Mouse (Mus musculus) cerebellum, adult 9-11 months (tissue): Measurements from ENCODE around the gene Gabrb2.

Source experiments
- DNase-seq: peaks from one replicate; pipeline ENCODE4 v3.0.0; 2022

Gabrb2 gene

DNA sequence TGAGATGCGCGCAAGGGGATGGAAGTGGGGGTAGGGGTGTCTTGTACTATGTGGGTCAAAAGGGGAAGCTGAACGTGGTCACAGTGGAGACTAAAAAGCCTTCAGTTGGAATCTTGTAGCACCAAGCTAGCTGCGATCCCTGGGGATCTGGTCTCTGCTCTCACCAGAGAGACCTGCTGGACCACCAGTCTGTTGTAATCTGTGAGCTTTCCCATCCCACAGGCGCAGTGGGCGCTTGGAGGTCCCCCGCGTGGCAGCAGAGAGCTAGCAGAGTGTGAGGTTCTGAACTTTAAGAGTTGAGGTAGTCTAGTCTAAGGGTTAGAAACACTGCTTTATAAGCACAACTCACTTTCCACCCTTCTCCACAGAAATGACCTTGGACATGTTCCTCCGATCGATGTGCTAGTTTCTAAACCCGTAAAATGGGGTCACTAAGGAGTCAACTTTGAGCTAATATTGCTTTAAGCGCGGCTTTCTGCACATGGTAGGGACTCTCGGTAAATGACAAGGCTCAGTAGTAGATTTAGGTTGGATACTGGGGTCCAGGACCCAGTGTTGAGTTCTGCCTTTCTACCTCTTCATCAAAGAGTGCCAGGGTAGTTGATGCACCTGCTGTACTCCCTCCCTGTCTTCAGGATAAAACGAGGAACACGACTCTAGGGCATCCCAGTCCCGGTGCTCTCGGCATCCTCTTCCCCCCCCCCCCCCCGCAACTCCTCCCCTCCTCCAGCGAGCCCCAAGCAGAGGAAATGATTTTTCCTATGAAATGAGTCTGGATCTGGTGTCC lies at the start of gene Gabrb2:
Gene Gabrb2, plus strand, starts transcription at position 762 of the 787 bp plus-strand sequence.
- DNase-seq = peak; percentile 62

GRCm38 (mm10) chr11:42378983-42379382 lies 40.6 kb upstream of the Gabrb2 start:
- DNase-seq = no peak

DNA sequence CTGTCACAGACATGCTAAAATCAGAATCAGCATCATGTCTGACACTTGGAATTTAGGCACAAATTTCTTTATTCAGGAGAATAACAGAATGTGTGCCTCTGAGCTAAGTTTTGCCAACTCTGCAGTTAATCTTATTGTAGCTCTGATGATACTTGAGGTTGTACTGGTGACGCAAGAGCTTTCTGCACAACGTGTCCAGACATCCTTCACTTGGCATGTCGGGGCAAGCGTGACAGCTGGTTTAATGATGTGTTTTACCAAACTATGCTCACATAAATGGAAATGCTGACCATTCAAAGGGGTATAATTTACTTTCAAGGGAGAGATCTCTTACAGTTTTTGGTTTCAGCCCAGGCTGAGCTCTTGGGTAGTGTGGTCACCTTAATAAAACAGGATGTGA lies 33.1 kb upstream of the Gabrb2 start:
- DNase-seq = no peak

- no peak for DNase-seq
Observed at GRCm38 (mm10) chr11:42390682-42391290, 28.8 kb upstream of the Gabrb2 start.

DNA sequence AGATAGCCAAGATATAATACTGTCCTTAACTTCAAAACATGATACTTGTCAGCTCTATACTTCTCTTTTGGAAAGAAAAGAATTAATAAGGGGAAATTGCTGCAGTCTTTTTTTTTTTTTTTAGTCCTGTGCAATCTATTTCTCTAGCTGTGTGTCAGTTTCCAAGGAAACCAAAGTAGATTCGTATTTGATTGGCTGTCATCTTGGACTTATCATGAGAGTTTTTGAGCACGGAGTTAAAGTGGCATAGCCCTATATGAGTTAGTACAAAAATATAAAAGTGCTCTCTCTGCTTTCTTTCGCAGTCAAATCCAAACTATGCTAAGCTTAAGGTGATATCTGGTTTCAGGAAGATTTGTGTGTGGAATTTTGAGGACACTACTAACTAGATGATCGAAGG lies 26.1 kb upstream of the Gabrb2 start:
- DNase-seq = no peak

DNA sequence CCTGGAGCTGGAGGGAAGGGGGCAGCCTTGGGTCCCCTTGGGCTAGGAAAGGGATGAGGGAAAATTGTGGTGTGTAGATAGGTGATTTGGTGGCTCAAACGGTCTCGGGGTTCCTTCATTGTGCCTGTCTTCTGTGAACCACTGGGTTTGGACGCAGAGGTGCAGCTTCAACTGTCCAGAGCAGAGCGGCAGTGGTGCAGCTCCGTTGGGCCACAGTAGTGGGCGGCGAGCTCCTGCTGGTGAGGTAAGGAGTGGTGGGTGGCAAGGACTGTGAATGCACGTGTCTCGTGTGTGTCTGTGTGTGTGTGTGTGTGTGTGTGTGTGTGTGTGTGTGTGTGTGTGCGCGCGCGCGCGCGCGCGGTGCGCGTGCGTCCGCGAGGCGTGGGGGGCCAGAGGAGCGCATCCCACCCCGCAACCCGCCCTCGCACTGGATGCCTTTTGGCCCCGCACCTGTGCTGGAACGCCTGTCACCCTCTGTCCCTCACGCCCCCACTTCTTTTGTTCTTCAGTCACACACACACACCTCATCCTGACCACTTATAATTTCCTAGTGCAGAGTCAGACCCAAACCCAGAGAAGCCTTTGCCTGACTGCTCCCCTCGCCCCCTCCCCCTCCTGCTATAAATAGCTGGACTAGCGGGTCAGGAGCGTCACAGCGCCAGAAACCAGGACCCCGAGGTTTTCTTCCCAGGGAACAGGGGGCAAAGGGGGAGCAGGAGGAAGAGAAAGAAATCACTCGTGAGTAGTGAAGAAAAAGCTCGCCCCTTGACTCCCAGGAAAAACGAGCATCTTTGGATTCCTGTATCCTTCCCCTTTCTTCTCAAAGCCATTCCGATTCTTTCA lies 455 bp downstream of the Gabrb2 start:
- DNase-seq = peak; percentile 84

- peak; percentile 82 for DNase-seq
Observed at GRCm38 (mm10) chr11:42420634-42421470, 1.3 kb downstream of the Gabrb2 start.

GRCm38 (mm10) chr11:42423231-42423630 lies 3.7 kb downstream of the Gabrb2 start:
- DNase-seq = peak; percentile 77

- DNase-seq = peak; percentile 80
Observed at GRCm38 (mm10) chr11:42431495-42431894, 11.9 kb downstream of the Gabrb2 start.

- DNase-seq = no peak
Observed at GRCm38 (mm10) chr11:42438978-42439377, 19.4 kb downstream of the Gabrb2 start.

DNA sequence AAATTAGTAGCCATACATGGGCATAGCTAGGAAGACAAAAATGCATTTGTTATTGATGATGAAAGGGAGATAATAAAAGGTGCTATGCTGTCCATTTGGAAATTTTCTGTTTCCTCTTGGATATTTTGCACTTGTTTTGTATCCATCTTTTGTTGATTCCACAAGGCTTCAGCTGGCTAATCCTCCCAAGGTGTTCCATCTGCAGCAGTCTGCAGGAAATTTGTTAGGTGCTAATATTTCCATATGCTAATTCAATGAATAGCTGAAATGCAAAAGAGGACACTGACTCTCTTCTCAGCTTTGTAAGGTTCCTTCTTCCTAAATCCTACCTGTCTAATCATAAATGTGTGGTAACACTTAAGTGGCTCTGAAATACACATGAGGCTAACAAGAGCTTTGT lies 24.1 kb downstream of the Gabrb2 start:
- DNase-seq = no peak

DNA sequence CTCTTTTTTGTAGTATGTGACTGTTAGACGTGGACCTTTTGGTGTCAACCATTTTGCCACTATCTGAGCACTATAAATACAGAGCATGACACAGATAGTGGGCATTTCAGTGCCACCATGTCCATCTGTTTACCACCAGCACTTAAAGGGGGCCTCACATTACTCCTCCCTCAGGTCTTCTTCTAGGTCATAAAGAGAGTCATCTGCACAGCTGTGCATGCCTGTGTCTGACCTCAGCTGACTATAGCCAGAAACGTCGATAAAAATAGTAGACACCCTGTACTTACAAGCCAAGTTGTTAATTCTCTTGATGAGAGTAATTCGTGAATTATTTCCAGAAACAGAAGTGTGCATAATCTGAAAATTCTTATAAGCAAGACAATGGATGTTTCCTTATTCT lies 29.4 kb downstream of the Gabrb2 start:
- DNase-seq = no peak

- DNase-seq = no peak
Observed at GRCm38 (mm10) chr11:42464136-42464535, 44.6 kb downstream of the Gabrb2 start.

DNA sequence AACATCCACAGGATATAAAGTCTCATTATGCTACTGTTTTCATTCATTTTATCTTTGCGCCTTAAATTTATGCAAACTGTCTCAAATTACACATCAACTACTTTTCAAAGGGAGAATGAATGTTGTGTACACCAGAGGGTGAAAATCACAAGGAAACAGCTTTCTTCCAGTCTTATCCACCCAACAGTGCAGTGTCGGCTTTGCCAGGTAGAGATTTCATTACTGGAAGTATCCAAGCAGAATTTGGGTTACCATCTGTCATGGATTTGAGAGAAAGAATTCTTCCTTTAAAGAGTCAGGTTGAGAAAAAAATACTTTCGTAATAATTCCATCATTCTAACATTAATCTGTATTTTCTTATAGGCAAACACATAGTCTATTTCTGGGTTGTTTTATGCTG lies 48.8 kb downstream of the Gabrb2 start:
- peak; percentile 85 for DNase-seq

DNA sequence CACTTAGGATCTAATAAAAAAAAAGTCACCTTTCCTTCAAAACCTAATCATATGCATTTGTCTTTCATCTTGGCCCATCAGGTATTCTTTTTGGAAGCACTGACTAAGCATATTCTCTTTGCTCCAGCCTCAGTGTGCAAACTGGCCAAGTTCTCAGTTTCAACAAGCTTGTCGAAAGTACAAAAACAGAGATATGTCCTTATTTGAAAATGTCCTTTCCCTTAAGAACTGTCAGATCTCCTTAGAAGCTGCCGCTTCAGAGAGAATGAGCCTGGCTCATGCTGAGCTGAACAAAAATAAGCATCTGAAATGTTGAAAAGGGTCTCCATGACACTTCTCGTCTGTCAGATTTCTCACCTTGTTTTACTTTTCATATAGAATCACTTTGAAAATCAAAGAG lies 55.0 kb downstream of the Gabrb2 start:
- no peak for DNase-seq

DNA sequence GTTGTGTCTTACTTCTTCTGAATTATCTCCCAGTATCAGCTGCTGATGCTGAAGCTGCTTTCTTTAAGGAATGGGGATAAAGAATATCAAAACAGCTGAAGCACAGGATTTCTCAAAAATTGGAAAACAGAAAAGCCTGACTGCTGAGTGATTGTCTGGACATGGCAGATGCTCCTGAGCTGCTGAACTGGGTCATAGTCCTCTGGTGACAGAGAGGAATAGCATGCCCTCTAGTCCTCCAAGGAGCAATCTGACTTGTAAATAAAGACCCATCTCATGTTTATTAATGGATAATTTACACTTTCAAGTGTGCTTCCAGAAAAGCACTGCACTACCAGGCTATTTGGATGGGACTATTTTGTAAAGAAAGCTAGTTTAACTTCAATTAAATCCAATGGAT lies 68.1 kb downstream of the Gabrb2 start:
- DNase-seq = peak; percentile 58

DNA sequence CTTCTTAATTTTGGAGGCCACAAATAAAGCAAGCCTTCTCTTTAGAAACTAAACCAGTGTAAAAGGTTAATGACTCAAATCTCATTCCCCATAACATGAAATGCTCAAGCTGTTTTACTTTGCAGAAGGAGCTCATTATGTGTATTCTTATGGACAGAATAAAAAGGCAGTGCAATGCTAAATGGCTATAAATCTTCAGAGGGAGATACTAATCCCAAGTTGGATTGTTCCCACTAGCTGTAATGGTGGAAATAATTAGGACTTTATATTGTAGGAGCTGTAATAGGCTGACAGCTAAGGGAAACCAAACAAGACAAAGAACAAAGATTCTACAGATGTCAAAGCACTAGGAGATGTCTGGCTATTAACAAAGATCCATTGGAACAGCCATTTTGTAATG lies 81.6 kb downstream of the Gabrb2 start:
- DNase-seq = no peak

DNA sequence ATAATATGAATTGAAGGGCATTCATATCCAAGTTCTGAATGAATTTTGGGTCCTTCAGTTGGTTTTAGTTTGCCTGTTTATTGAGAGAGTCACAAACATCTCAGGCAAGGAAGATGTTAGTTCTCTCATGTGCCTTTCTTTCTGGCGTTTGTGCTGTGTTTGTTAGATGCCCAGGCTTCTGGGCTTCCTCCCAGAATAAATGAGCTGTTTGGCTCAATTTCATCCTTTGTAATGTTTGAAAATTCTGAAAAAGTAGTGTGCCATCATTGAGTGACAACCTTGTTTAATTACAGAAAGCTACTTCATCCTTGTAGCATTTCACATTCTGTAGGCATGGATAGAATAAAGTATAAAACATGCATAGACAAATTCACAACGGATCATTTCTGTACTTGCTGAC lies 85.9 kb downstream of the Gabrb2 start:
- peak; percentile 43 for DNase-seq

DNA sequence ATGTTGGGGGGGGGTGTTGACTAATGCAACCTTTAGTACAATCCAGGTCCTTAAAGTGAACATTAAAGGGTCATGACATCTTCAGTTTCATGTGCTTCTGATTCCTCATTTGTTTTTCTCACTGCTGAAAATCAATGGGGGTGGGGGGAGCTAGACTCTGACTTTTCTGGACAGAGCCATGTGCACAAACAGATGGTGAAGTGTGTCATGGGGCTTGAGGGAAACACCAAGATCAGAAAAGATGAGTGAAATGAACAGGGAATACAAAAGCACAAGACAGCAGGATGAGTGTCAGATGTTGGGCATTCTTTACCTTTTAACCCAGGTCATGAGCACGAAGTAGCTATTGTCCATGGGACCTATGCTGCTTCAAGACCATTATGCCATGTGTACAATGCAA lies 86.4 kb downstream of the Gabrb2 start:
- peak; percentile 79 for DNase-seq

GRCm38 (mm10) chr11:42521960-42522359 lies 102.4 kb downstream of the Gabrb2 start:
- DNase-seq = no peak

GRCm38 (mm10) chr11:42528226-42528881 lies 108.8 kb downstream of the Gabrb2 start:
- DNase-seq = no peak

DNA sequence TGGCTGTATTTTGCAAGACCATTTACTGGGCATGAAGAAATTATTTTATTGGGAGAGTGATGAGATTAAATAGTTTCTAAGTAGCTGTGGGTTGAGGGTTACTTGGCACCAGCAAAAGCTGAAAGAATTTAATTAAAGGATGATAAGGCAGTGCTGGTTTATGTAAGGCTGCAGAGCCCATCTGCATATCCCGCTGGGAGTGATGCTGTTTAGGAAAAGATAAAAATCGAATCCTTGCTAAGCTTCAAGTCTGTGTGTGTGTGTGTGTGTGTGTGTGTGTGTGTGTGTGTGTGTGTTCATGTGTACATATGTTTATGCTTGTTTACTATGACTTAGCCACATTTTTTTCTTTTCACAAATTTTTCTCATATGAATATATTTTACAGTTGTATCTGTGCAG lies 113.0 kb downstream of the Gabrb2 start:
- peak; percentile 38 for DNase-seq
